Mouse (Mus musculus): Measurements from ENCODE around the gene Gmeb1.

- TF ChIP-seq BHLHE40 (IDR thresholded peaks at IDR 0.05; ENCODE audit: low read depth, low read length) (no peak), MAX (IDR thresholded peaks at IDR 0.05; ENCODE audit: low read length) (no peak), POLR2A (IDR thresholded peaks at IDR 0.05; ENCODE audit: low read depth, low read length) (no peak), CTCF (conservative IDR thresholded peaks at IDR 0.05 in 1 of 2, IDR thresholded peaks at IDR 0.05 in 1 of 2; ENCODE audit: low read depth in 2 of 2, low read length in 2 of 2) (no peak), MAFK (IDR thresholded peaks at IDR 0.05; ENCODE audit: insufficient replicate concordance, low read length) (no peak), IRF4 (IDR thresholded peaks at IDR 0.05; ENCODE audit: low read depth, low read length) (no peak), RCOR1 (conservative IDR thresholded peaks at IDR 0.05; ENCODE audit: low read depth, low read length) (no peak), JUN (IDR thresholded peaks at IDR 0.05; ENCODE audit: insufficient read depth, low read depth, low read length) (no peak), EP300 (IDR thresholded peaks at IDR 0.05; ENCODE audit: low read length) (no peak), ETS1 (conservative IDR thresholded peaks at IDR 0.05; ENCODE audit: low read depth, low read length) (no peak)
Measured at GRCm38 (mm10) chr4:132291056-132291455, 29.7 kb upstream of the Gmeb1 start.

Data from CH12.LX (cell line).